Mouse (Mus musculus): ENCODE measurements around the gene D630045J12Rik.

The D630045J12Rik gene

DNA sequence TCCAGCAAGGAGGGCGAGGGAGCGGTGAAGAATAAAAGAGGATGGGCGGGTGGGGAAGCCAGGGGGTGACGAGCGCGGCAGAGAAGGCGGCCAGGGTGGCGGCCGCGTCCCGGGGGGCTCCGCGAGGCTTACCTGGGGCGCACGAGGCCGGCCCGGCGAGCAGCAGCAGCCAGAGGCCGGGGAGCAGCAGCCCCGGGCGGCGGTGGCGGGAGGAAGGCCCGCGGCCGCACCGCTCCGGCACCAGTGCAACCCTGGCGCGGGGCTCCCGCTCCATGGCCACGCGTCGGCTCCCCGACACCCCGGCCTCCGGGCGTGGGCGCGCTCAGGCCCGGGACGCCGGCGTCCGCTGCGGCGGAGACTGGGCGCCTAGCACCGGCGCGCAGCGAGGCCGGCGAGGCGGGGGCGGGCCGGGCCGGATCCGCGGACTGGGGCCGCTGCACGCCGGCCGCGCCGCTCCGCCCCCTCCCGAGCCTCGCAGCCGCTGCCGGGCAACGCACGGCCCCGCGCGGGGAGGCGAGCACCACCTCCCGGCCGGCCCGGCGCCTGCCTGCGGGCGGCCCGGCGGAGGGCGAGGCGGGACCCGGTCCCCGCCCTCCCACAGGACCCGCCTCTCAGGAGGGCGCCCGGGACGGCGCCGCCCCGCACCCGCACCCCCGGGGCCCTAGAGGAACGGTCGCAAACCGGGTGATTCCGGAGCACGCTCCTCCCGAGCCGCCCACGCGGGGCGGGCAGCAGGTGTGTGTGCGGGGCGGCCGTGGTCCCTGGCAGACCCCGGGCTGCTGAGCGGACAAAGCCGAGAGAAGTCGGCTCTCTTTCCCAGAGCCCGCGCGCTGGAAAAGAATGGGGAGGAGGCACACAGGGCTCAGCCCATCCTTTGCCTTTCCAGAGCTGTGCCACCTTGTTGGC lies at the start of gene D630045J12Rik:
Gene D630045J12Rik, minus strand, starts transcription at position 274 of the 906 bp plus-strand sequence.
- under 1% methylated on average over 108 of the region's 118 CpGs for WGBS

GRCm38 (mm10) chr6:38298761-38299401 lies 45.1 kb upstream of the D630045J12Rik start, which contains the start of gene Zc3hav1l:
Zc3hav1l (minus strand) TSS chr6:38299259.
- under 1% methylated on average over 68 of the region's 70 CpGs for WGBS

DNA sequence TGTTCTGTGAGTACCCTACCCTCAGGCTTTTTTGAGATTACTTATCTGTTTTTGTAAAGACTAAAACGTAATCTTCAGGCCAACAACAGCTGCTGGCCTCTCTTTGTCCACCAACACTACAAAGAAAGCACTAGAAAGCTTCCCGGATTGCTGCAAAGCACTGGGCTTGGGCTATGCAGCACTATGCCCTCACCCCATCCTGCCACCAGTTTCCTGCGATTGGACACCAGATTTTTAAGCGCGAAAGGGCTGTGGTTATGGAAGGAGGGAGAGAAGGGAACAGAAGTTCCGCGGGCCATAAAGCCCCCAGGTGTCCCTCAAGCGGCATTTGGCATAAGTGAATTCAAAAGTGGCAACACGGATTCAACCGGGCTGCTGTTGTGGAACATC lies 44.4 kb upstream of the D630045J12Rik start:
- WGBS = 3% methylated on average over 10 of the region's 10 CpGs

DNA sequence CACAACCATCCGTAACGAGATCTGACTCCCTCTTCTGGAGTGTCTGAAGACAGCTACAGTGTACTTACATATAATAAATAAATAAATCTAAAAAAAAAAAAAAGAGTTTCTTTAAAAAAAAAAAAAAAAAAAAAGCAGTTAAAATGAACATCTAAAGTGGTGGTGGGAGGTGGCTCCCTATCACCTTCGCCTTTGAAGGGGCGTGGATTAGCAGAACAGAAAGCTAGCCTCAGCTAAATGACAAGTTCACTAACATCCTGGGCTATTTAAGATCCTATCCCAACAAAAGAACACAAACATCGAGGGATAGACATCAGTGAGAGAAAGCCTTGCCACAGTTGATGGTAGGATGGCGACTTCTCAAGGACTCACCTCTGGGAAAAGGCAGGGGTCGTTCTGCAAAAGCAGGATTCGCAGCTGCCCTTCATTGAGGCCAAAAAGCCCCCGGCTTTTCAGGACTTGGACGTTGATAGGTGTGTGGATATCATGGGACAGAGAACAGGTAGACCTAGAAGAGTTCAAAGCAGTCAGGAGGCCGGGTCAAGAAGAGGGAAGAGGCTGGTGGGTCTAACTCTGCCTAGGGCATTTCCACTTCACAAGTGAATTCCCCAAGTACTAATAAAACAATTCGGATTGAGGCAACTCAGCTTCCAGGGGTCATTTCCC lies 43.9 kb upstream of the D630045J12Rik start:
- 52% methylated on average over 12 of the region's 12 CpGs for whole genome bisulfite sequencing

- 91% methylated on average over 3 of the region's 3 CpGs for WGBS
Observed at GRCm38 (mm10) chr6:38293708-38294107, 39.9 kb upstream of the D630045J12Rik start.

DNA sequence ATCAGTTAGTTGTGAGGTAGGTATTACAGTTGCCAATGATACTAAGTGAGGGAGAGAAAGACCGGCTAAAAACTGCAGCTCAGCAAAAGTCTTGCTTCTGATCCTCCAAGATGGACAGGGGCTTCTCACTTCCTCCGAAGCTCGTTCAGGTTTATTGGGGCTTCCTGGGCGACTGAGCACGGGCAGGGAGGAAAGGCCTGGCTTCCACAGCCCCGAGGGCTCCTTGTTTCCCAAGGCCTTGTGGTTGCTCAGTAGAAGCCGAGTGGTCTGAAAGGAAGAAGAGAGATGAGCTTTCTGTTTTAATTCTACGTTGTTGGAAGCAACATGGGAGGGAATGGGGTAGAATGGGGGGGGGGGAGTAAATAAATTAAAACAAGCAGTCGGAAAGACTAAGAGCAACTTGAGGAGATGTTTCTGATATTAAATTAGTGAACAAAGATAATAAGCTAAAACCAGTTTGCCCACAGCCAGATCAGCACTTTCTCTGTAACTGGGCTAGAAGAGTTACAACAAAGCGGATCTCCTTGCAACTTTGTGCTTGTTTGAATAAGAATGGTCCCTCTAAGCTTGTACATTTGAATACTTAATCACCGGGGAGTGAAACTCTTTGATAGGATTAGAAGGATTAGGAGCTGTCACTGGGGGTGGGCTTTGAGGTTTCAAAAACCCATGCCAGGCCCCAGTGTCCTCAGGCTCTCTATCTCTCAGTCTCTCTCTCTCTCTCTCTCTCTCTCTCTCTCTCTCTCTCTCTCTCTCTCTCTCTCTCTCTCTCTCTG lies 39.2 kb upstream of the D630045J12Rik start:
- 71% methylated on average over 11 of the region's 11 CpGs for WGBS

- WGBS = 94% methylated on average over 19 of the region's 19 CpGs
Observed at GRCm38 (mm10) chr6:38284422-38284821, 30.6 kb upstream of the D630045J12Rik start.

GRCm38 (mm10) chr6:38264466-38264865 lies 10.7 kb upstream of the D630045J12Rik start:
- WGBS = 64% methylated on average over 7 of the region's 7 CpGs

DNA sequence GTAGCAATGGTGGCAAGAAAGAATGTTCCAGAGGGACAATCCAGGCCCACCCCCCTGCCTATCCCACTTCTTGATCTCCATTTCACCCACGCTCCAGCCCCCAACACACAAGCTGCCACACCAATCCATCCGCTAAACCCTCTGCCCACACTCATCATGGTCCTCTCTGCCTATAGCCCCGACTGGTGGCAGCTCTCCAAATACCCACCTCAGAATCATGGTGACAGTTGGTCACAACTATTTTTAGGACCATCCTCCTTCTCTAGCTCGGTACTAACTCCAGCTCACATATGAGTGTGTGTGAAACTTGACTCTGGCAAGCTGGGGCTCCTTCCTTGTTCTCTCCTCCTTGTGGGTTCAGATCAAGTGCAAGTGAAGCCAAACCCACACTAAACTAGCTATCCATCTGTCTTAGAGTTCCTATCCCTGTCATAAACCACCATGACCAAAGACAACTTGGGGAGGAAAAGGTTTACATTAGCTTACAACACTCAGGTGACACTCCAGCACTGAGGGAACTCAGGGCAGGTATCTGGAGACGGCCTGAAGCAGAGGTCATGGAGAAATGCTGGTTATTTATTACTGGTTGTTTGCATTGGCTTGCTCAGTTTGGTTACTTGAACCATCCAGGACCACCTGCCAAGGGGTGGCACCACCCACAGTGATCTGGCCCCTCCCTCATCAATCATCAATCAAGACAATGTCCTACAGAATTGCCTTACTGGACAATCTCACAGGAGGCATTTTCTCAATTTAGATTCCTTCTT lies 9.8 kb upstream of the D630045J12Rik start:
- 58% methylated on average over 5 of the region's 5 CpGs for WGBS

DNA sequence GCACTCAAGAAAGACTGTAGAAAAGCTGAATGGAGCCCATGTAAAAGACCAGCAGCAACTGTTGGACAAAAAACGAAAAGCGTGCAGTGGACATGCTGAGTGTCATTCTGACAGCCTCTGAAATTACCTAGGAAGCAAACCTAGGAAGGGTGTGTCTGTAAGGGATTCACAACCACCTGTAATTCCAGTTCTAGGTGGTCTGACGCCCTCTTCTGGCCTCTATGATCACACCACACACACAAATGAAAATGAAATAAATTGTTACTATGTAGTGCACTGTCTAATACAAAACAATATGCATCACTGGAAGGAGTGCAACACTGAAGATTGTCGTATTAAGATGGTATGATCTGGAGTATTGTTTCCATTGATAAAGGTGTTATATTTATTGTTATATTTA lies 8.1 kb upstream of the D630045J12Rik start:
- 74% methylated on average over 4 of the region's 4 CpGs for WGBS

DNA sequence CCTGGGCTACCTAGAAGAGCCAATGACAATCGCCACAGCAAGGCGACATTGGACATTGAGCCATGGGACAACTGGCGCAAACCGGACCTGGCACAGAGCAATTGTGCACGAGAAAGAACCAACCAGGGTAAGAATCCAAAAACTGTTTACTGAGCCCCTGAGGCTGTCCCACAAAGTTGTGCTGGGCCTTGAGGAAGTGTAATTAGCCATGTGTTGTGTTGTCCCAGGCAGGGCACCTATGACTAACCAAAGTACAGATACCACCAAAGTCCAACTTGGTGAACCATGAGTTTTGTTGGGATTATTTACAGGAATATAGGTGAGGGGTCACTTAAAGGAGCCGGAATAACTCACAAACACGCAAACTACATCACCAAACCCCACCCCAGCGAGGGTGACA lies 3.7 kb upstream of the D630045J12Rik start:
- WGBS = 96% methylated on average over 8 of the region's 8 CpGs

DNA sequence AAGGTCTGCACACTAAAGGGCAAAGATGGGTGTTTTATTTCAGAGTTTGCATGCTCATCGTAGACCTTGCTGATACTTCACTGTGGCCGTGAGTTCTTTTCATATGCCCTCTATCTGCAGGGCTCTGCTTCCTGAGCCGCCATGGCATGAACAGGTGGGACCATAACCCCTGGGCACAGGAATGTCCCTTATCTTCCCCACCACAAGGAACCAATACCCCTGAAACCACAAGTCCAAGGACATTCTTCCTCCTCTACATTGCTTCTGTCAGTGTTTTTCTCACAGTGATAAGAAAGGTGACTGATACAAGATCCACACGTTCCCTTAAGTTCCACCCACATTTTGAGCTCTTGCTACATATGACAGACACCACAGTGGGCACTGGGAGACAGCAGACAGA lies 3.0 kb upstream of the D630045J12Rik start:
- WGBS = 86% methylated on average over 4 of the region's 4 CpGs

DNA sequence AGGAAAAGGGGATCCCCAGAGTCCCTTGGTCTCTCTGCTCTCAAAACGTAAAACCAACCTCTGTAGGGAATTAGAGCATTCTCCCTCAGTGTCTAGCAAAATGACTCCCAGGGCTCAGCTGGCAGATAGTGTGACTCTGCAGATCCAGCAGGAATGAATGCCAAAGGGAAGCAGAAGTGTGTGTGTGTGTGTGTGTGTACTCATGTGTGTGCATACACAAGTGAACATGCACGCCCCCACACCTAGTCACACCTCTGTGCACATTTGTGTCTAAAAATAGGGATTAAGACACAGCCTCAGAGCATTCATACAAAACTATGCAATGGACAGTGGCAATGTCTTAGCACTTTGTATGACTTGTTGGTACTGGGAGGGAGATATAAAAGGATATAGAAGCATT lies 2.0 kb upstream of the D630045J12Rik start:
- 46% methylated on average over 2 of the region's 2 CpGs for WGBS

GRCm38 (mm10) chr6:38252766-38253735 lies 758 bp downstream of the D630045J12Rik start:
- 6% methylated on average over 19 of the region's 19 CpGs for WGBS

DNA sequence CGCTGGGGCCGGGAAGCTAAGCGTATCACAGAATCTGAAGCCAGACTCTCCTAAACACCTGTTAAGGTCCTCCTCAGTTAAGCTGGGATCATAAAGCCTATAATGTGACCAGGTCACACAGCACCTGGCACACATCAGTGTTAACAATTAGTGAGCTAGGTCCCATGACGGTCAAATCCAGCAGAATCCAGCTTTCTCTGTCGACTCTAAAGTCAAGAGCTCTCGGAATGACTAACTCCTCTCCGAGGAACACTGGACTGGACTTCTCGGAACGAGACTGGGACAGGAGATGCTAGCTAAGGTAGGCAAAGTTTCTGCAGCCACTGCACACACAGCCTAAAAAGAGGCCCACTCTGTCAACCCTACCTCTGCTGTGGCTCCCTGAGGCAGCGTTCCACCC lies 1.7 kb downstream of the D630045J12Rik start:
- WGBS = 64% methylated on average over 10 of the region's 10 CpGs

GRCm38 (mm10) chr6:38251464-38251863 lies 2.3 kb downstream of the D630045J12Rik start:
- 67% methylated on average over 4 of the region's 4 CpGs for WGBS

GRCm38 (mm10) chr6:38247362-38247761 lies 6.4 kb downstream of the D630045J12Rik start:
- WGBS = 80% methylated on average over 4 of the region's 4 CpGs

DNA sequence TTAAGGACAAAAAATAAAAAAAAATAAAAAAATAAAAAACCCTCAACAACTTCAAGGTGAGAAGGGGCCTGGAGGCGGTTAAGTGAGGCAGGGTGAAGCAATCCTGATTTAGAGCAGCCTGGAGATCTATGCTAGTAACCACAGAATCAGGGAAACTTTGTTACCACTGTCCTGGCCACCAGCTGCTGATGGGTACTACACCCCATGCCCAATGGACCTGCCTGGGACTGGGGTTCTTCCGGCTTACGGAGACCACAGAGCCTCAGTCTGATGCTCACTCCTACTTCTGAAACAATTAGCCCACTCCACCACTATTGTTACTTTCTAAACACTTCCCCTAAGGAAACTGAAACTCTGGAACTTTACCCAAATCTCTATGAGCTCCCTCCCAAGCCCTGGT lies 9.0 kb downstream of the D630045J12Rik start:
- WGBS = 74% methylated on average over 3 of the region's 3 CpGs

DNA sequence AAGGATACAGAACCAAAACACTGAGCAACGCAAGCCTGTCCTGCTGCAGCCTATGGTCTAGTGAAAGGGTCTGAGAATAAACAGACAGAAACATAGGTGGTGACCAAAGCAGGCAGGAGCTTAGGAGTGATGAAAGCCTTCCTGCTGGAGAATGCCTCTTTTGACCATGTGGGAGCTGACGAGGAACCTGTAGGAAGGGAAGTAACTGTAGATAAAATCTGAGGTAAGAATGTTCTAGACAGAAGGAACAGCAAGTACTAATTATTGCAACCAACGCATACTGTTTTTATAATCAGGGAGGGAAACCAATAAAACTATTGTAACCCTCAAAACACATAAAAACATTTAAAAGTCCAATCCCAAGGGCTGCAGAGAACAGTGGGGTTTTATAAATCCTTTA lies 9.6 kb downstream of the D630045J12Rik start:
- WGBS = 47% methylated on average over 3 of the region's 3 CpGs

DNA sequence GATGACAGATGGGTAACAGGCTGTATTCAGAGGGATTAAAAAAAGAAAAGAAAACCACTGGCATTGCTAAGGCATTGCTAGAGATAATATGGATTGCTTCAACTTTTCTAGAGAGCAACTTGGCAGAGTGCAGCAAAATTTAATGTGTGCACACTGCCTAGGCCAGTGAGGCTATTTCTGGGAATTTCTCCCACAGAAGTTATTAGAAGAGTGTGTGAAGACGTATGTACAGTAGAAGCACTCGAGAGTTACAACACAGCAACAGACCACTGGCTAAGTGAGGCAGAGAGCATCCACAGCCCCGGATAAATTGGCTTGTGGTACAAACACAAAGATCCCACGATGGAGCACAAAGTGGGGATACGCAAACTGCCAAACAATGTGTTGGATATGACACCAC lies 11.0 kb downstream of the D630045J12Rik start:
- 49% methylated on average over 5 of the region's 5 CpGs for WGBS

Data from cerebral cortex, adult 2 months (tissue).